Mouse (Mus musculus) frontal cortex, postnatal 14 days (tissue): ENCODE results near the gene Fut1.

Source experiments
- DNase-seq, 2 experiments: peaks; one replicate each; pipeline ENCODE4 v3.0.0; 2022; ENCODE audit warnings: low spot score in 2 of 2

The Fut1 gene

DNA sequence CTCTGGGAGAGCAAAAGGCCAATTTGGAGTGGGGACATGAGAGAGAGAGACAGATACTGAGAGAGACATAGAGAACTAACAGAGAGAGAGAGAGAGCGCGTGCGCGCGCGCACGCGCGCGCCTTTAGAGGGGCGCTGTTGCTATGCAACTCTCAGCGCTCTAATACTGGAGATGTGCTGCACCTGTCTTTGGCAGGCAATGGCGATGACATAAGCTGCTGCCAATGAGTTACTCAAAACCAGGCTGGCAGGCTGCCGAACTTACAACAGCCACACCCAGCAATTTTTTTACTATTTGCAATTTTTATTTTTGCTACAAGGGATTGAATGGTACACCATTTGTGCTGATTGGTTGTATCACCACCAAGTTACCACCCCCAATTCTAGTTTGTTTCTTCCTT lies 50.7 kb downstream of the Fut1 start:
- no peak for DNase-seq

DNA sequence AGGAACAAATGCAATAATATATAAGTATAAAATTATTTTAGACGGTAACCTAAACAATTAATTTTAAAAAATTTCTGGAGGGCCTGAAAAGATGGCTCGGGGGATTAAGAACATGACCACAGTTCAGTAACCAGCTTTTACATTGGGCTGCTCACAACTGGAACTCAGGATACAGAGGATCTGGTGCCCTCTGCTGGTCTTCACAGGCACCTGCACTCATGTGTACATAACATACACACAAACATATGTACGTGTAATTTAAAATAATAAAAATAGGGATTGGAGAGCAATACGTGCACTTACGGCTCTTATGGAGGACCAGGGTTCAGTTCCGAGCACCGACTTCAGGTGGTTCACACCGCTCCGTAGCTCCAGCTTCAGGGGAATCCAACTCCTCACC lies 51.8 kb downstream of the Fut1 start:
- DNase-seq, result no peak
